14 mouse cellular contexts compared by ENCODE assay signal in the genomic region with DNA sequence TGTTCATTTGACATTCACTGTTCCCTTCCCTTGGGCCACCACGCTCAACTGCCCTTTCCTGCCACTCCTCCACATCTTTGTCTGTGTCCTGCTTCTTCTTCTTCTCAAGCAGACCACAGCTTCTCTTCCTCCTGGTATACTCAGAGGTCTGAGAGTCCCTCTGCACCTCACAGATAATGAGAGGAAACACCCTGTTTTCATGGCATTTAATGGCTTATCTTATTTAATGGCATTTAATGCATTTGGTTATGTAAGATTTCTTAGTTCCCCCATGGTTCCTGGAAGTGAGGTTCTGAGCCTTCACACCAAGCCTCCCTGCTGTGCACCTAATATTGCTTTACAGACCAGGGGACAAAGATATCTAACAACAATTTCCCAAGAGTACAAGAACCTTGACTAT.
"Had no signal": no experiment of that assay in that cellular context is flagged by ENCODE, and none has a peak within 500 bp of the region (broad histone marks: within the 10 kb centered on the region; RNA-seq: fewer than 3 reads in every experiment).

No protein-coding gene starts in this region.

- H3K9me3 ChIP-seq: intestine, embryonic 15.5 days; kidney, embryonic 15.5 days; limb, embryonic 15.5 days; lung, embryonic 15.5 days; neural tube, embryonic 15.5 days had no signal

- H3K27me3 ChIP-seq: intestine, embryonic 15.5 days; kidney, embryonic 15.5 days; limb, embryonic 15.5 days; lung, embryonic 15.5 days; neural tube, embryonic 15.5 days had no signal

- H3K4me3 ChIP-seq: intestine, embryonic 15.5 days; kidney, embryonic 15.5 days; left cerebral cortex, adult 2 months; limb, embryonic 15.5 days; lung, embryonic 15.5 days; myocyte; neural tube, embryonic 15.5 days had no signal

- H3K4me2 ChIP-seq: intestine, embryonic 15.5 days; kidney, embryonic 15.5 days; limb, embryonic 15.5 days; lung, embryonic 15.5 days; neural tube, embryonic 15.5 days had no signal

- DNase-seq: kidney, adult 2 months; kidney, postnatal 25 days; lung, postnatal 14 days; midbrain, embryonic 14.5 days; right cerebral cortex, adult 18-20 months; right cerebral cortex, postnatal 25 days had no signal

- H3K9ac ChIP-seq: intestine, embryonic 15.5 days; kidney, embryonic 15.5 days; limb, embryonic 15.5 days; lung, embryonic 15.5 days; neural tube, embryonic 15.5 days had no signal

- ATAC-seq: intestine, embryonic 15.5 days had no signal

- H3K27ac ChIP-seq: intestine, embryonic 15.5 days; kidney, embryonic 15.5 days; left cerebral cortex, adult 2 months; limb, embryonic 15.5 days; lung, embryonic 15.5 days; neural tube, embryonic 15.5 days; stomach, postnatal 0 days had no signal

- H3K4me1 ChIP-seq: intestine, embryonic 15.5 days; kidney, embryonic 15.5 days; limb, embryonic 15.5 days; lung, embryonic 15.5 days; neural tube, embryonic 15.5 days had no signal

- H3K36me3 ChIP-seq: intestine, embryonic 15.5 days; kidney, embryonic 15.5 days; limb, embryonic 15.5 days; lung, embryonic 15.5 days; neural tube, embryonic 15.5 days had no signal
